ENCODE assay signal across 12 mouse cellular contexts in genomic region chr16:11500061-11500460, GRCm38 (mm10).
"Had no signal": no experiment of that assay in that cellular context is flagged by ENCODE, and none has a peak within 500 bp of the region (broad histone marks: within the 10 kb centered on the region; RNA-seq: fewer than 3 reads in every experiment).

No protein-coding gene starts in this region.

- H3K4me3 ChIP-seq: layer of hippocampus, adult 2 months; limb, embryonic 13.5 days; midbrain, embryonic 13.5 days; myocyte; neural tube, embryonic 15.5 days had no signal

- ATAC-seq: midbrain, embryonic 13.5 days had no signal

- H3K27me3 ChIP-seq: limb, embryonic 13.5 days; midbrain, embryonic 13.5 days; neural tube, embryonic 15.5 days had no signal

- H3K36me3 ChIP-seq: midbrain, embryonic 13.5 days; neural tube, embryonic 15.5 days had no signal

- H3K4me2 ChIP-seq: limb, embryonic 13.5 days; midbrain, embryonic 13.5 days; neural tube, embryonic 15.5 days had no signal

- H3K9me3 ChIP-seq: limb, embryonic 13.5 days; midbrain, embryonic 13.5 days; neural tube, embryonic 15.5 days had no signal

- H3K9ac ChIP-seq: limb, embryonic 13.5 days; liver, embryonic 14.5 days; midbrain, embryonic 13.5 days; neural tube, embryonic 15.5 days had no signal

- H3K27ac ChIP-seq: layer of hippocampus, adult 2 months; limb, embryonic 13.5 days; liver, embryonic 14.5 days; midbrain, embryonic 13.5 days; neural tube, embryonic 15.5 days had no signal

- DNase-seq: kidney, postnatal 4 days; lung, adult 18-20 months; right cerebral cortex, adult 18-20 months; right cerebral cortex, postnatal 25 days; thymus, adult 18-20 months; thymus, postnatal 14 days had no signal
